Mouse (Mus musculus) small intestine, adult 2 months (tissue): Measurements from ENCODE around the gene Cd47.

Experiments used
- CTCF ChIP-seq: fragments of 200-500 bp; IDR thresholded peaks from 2 replicates; pipeline ENCODE4 v1.5.1; 2012; ENCODE audit warnings: low read depth, mild to moderate bottlenecking, control low read depth, inconsistent platforms, low read length, moderate library complexity, mixed read lengths; ENCODE audit not compliant: insufficient replicate concordance, insufficient read length; ENCODE audit errors: extremely low read depth
- POLR2A ChIP-seq: fragments of 200-500 bp; IDR thresholded peaks from 2 replicates; pipeline ENCODE4 v1.6.1; 2012; ENCODE audit warnings: low read depth, mild to moderate bottlenecking, control low read depth, inconsistent platforms, low read length, moderate library complexity

DNA sequence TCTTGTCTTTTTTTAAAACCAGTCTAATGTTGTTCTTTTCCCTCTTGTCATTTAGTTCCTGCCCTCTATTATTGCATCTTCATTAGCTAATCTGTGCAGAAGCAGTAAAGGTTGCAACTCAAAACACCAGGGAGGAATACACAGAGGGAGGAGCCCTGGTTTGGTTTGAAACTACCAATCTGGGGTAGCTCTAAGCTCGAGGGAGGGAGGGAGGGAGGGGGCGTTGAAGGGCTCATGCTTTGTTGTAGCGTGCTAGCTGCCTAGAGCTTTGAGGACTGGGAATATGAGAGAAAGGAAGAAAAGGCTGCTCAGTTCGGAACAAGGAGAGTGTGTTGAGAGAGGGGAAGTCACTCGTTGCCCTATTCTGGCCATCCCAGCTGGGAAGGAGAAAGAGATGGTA lies 105.7 kb downstream of the Cd47 start:
- TF ChIP-seq CTCF, result no peak
- TF ChIP-seq POLR2A, result no peak
